Mouse (Mus musculus) lung, embryonic 16.5 days (tissue): Measurements from ENCODE around the gene Nalcn. TPM values are rescaled to one million over a fixed set of nuclear protein-coding genes. Genes with fewer than 3 reads are reported as not detected.

Source experiments
- ATAC-seq: fragments of 200-750 bp; cut with Nextera tagmentation; 2 replicates; pipeline ENCODE4 v1.8.0; 2017; ENCODE audit warnings: low read depth, mild to moderate bottlenecking, moderate library complexity
- H3K27ac ChIP-seq: fragments of 300-500 bp; sonication (generic); 2 replicates; pipeline ENCODE4 v1.5.1; 2014; ENCODE audit warnings: mild to moderate bottlenecking, control low read depth, low read length
- H3K27me3 ChIP-seq: fragments of 300-500 bp; sonication (generic); 2 replicates; pipeline ENCODE4 v1.6.1; 2014; ENCODE audit warnings: low read depth, low read length, mixed read lengths; ENCODE audit not compliant: control insufficient read depth, insufficient read depth
- H3K36me3 ChIP-seq: fragments of 300-500 bp; sonication (generic); 2 replicates; pipeline ENCODE4 v1.6.1; 2014; ENCODE audit warnings: low read length; ENCODE audit not compliant: control insufficient read depth, insufficient read depth
- H3K4me1 ChIP-seq: fragments of 300-500 bp; sonication (generic); replicated peaks from 2 replicates; pipeline ENCODE4 v1.6.1; 2014; ENCODE audit warnings: low read length, mixed read lengths; ENCODE audit not compliant: control insufficient read depth, insufficient read depth
- H3K4me2 ChIP-seq: fragments of 300-500 bp; sonication (generic); 2 replicates; pipeline ENCODE4 v1.6.1; 2014; ENCODE audit warnings: low read depth, low read length, control low read depth
- H3K4me3 ChIP-seq: fragments of 300-500 bp; sonication (generic); 2 replicates; pipeline ENCODE4 v1.5.1; 2014; ENCODE audit warnings: mild to moderate bottlenecking, low read length, control low read depth
- H3K9ac ChIP-seq: fragments of 300-500 bp; sonication (generic); 2 replicates; pipeline ENCODE4 v1.6.1; 2014; ENCODE audit warnings: low read length, control low read depth
- H3K9me3 ChIP-seq: fragments of 300-500 bp; sonication (generic); 2 replicates; pipeline ENCODE4 v1.6.1; 2016; ENCODE audit warnings: low read length; ENCODE audit not compliant: control insufficient read depth
- WGBS: fragments of 180-500 bp; shearing (Covaris S2); extraction: QIAGEN DNeasy Blood & Tissue Kit; methylation state at CpG from one replicate; pipeline ENCODE4 v1.1.7; 2014; 5-methylcytosine and 5-hydroxymethylcytosine counted together
- polyA plus RNA-seq: library from polyadenylated mRNA; unstranded; fragments of >200 nt; fragmentation: Nextera tagmentation; extraction: Ambion mirVana; gene quantifications from 2 replicates; pipeline ENCODE4 v1.2.1, GENCODE M21; 2015

The Nalcn gene
- polyA plus RNA-seq, 1 experiment from 2014 or later = 0.24 TPM

GRCm38 (mm10) chr14:123533000-123533399, 93.9 kb downstream of the Nalcn start:
- WGBS = 72% methylated on average over 1 of the region's 1 CpGs
- Histone ChIP-seq H3K9me3 (no peaks in the 10 kb centered on the region), H3K36me3 (no peaks in the 10 kb centered on the region), H3K4me2 (no peak overlapping the region), H3K27ac (no peak overlapping the region), H3K4me1 (no peaks in the 10 kb centered on the region; the same call in 1 of the 2 replicates), H3K4me3 (no peak overlapping the region), H3K9ac (no peak overlapping the region), H3K27me3 (no peaks in the 10 kb centered on the region)
- no peak for ATAC-seq

GRCm38 (mm10) chr14:123531271-123531670, 95.7 kb downstream of the Nalcn start:
- H3K9me3 ChIP-seq = no peaks in the 10 kb centered on the region
- no peak overlapping the region for H3K9ac ChIP-seq
- ATAC-seq = no peak
- H3K4me1 ChIP-seq = no peaks in the 10 kb centered on the region; the same call in 1 of the 2 replicates
- no peaks in the 10 kb centered on the region for H3K36me3 ChIP-seq
- H3K4me3 ChIP-seq = no peak overlapping the region
- no peak overlapping the region for H3K27ac ChIP-seq
- WGBS = 7% methylated on average over 1 of the region's 1 CpGs
- no peaks in the 10 kb centered on the region for H3K27me3 ChIP-seq
- no peak overlapping the region for H3K4me2 ChIP-seq

GRCm38 (mm10) chr14:123529143-123529542, 97.8 kb downstream of the Nalcn start:
- Histone ChIP-seq H3K36me3 (no peaks in the 10 kb centered on the region), H3K4me3 (no peak overlapping the region), H3K27me3 (no peaks in the 10 kb centered on the region), H3K4me1 (no peaks in the 10 kb centered on the region; the same call in 1 of the 2 replicates), H3K9ac (no peak overlapping the region), H3K9me3 (no peaks in the 10 kb centered on the region), H3K4me2 (no peak overlapping the region), H3K27ac (no peak overlapping the region)
- ATAC-seq = no peak

- H3K4me2 ChIP-seq = no peak overlapping the region
- H3K27me3 ChIP-seq = no peaks in the 10 kb centered on the region
- no peak overlapping the region for H3K27ac ChIP-seq
- no peaks in the 10 kb centered on the region for H3K4me1 ChIP-seq
- WGBS = 32% methylated on average over 8 of the region's 8 CpGs
- ATAC-seq = peak; percentile 88
- no peaks in the 10 kb centered on the region for H3K36me3 ChIP-seq
- no peak overlapping the region for H3K9ac ChIP-seq
- H3K9me3 ChIP-seq = no peaks in the 10 kb centered on the region
- no peak overlapping the region for H3K4me3 ChIP-seq
Observed at GRCm38 (mm10) chr14:123513376-123514141, 113.4 kb downstream of the Nalcn start.

- Histone ChIP-seq H3K27me3 (no peaks in the 10 kb centered on the region), H3K4me1 (no peaks in the 10 kb centered on the region), H3K9ac (no peak overlapping the region), H3K4me2 (no peak overlapping the region), H3K4me3 (no peak overlapping the region), H3K27ac (no peak overlapping the region), H3K36me3 (no peaks in the 10 kb centered on the region), H3K9me3 (no peaks in the 10 kb centered on the region)
- no peak for ATAC-seq
- 63% methylated on average over 2 of the region's 2 CpGs for WGBS
Observed at GRCm38 (mm10) chr14:123512923-123513322, 114.0 kb downstream of the Nalcn start.

GRCm38 (mm10) chr14:123495544-123495943, 131.4 kb downstream of the Nalcn start:
- Histone ChIP-seq H3K9ac (no peak overlapping the region), H3K36me3 (no peaks in the 10 kb centered on the region), H3K9me3 (no peaks in the 10 kb centered on the region), H3K4me3 (no peak overlapping the region), H3K27me3 (no peaks in the 10 kb centered on the region), H3K4me1 (no peaks in the 10 kb centered on the region), H3K27ac (no peak overlapping the region), H3K4me2 (no peak overlapping the region)
- ATAC-seq = no peak

GRCm38 (mm10) chr14:123488575-123489207, 138.3 kb downstream of the Nalcn start:
- Histone ChIP-seq H3K27me3 (no peaks in the 10 kb centered on the region), H3K9me3 (no peaks in the 10 kb centered on the region), H3K4me3 (no peak overlapping the region), H3K4me1 (no peaks in the 10 kb centered on the region), H3K4me2 (no peak overlapping the region), H3K9ac (no peak overlapping the region), H3K36me3 (no peaks in the 10 kb centered on the region), H3K27ac (no peak overlapping the region)
- 41% methylated on average over 1 of the region's 1 CpGs for WGBS
- no peak for ATAC-seq

GRCm38 (mm10) chr14:123462026-123462425, 164.9 kb downstream of the Nalcn start:
- no peaks in the 10 kb centered on the region for H3K27me3 ChIP-seq
- H3K36me3 ChIP-seq = no peaks in the 10 kb centered on the region
- H3K27ac ChIP-seq = no peak overlapping the region
- H3K4me1 ChIP-seq = no peaks in the 10 kb centered on the region
- H3K9me3 ChIP-seq = no peaks in the 10 kb centered on the region
- 63% methylated on average over 1 of the region's 1 CpGs for WGBS
- H3K4me2 ChIP-seq = no peak overlapping the region
- H3K9ac ChIP-seq = no peak overlapping the region
- ATAC-seq = no peak
- no peak overlapping the region for H3K4me3 ChIP-seq

GRCm38 (mm10) chr14:123446031-123446430, 180.9 kb downstream of the Nalcn start:
- no peaks in the 10 kb centered on the region for H3K9me3 ChIP-seq
- 58% methylated on average over 1 of the region's 1 CpGs for WGBS
- no peaks in the 10 kb centered on the region for H3K4me1 ChIP-seq
- no peak overlapping the region for H3K9ac ChIP-seq
- H3K27me3 ChIP-seq = no peaks in the 10 kb centered on the region
- no peak overlapping the region for H3K4me2 ChIP-seq
- H3K36me3 ChIP-seq = no peaks in the 10 kb centered on the region
- ATAC-seq = no peak
- H3K27ac ChIP-seq = no peak overlapping the region
- no peak overlapping the region for H3K4me3 ChIP-seq
